Mouse (Mus musculus) kidney, adult 11 months (tissue): Measurements from ENCODE around the gene Sox18.

Experiments used
- DNase-seq: peaks from one replicate; pipeline ENCODE4 v3.0.0; 2022

Gene Sox18

GRCm38 (mm10) chr2:181645666-181646065 is 25.8 kb downstream of the Sox18 start:
- no peak for DNase-seq

- peak; percentile 22 for DNase-seq
Measured at GRCm38 (mm10) chr2:181644361-181644760, 27.1 kb downstream of the Sox18 start.

- no peak for DNase-seq
Measured at GRCm38 (mm10) chr2:181635865-181636264, 35.6 kb downstream of the Sox18 start.

GRCm38 (mm10) chr2:181632624-181633023 is 38.8 kb downstream of the Sox18 start:
- no peak for DNase-seq

- no peak for DNase-seq
Measured at GRCm38 (mm10) chr2:181628471-181628870, 43.0 kb downstream of the Sox18 start.

- no peak for DNase-seq
Measured at GRCm38 (mm10) chr2:181623401-181623800, 48.0 kb downstream of the Sox18 start.
